Mouse (Mus musculus): ENCODE measurements around the gene Gm10277.

GRCm38 (mm10) chr11:77802341-77802865, 14.9 kb upstream of the Gm10277 start:
- no peak for TF ChIP-seq CTCF (IDR thresholded peaks at IDR 0.05; ENCODE audit: extremely low read depth, insufficient read length, insufficient replicate concordance, low read depth, low read length)
- no peak for TF ChIP-seq POLR2A (IDR thresholded peaks at IDR 0.05; ENCODE audit: low read depth, low read length)
